Mouse (Mus musculus) testis, adult 2 months (tissue): ENCODE results near the gene Tsc22d4.

Source experiments
- CTCF ChIP-seq: fragments of 200-500 bp; IDR thresholded peaks from 2 replicates; pipeline ENCODE4 v1.5.1; 2012; ENCODE audit warnings: low read depth, mild to moderate bottlenecking, inconsistent platforms, low read length, moderate library complexity; ENCODE audit not compliant: control insufficient read depth, insufficient read depth, insufficient replicate concordance
- POLR2A ChIP-seq: fragments of 200-500 bp; IDR thresholded peaks from 2 replicates; pipeline ENCODE4 v1.6.1; 2012; ENCODE audit warnings: low read depth, mild to moderate bottlenecking, inconsistent platforms, low read length, moderate library complexity; ENCODE audit not compliant: control insufficient read depth

DNA sequence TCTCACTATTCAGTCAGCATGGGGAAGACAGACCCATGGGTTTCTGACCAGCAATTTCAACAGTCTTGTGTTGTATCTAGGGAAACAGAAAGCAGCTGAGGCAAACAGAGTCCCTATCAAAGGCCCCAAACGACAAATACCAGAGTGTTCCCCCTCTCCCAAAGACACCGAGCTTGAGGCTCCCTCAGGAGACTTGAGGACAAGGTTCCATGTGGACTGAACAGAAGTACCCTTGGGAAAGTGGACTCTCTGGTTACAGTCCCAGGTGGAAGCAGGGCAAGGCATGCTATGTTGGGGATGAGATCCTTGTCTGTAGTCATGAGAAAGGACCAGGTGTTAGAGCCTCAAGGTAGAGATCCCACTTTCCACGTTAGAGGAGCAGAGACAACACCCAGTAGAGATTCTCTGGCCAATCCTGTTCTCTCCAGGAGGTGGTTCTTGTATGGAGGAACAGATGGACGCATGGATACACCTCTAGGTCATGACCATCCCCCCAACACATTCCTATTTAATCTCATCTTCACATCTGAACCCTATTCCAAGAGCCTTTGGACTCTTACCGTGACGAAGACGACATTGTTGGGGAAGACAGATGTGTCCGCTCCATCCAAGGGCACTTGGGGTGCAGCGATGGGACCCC is 38.5 kb downstream of the Tsc22d4 start:
- TF ChIP-seq CTCF: no peak
- TF ChIP-seq POLR2A: no peak
